Mouse (Mus musculus) hindbrain, embryonic 12.5 days (tissue): ENCODE data around the gene Ddx47. TPM values are rescaled to one million over a fixed set of nuclear protein-coding genes. Genes with fewer than 3 reads are reported as not detected.

Source experiments
- polyA plus RNA-seq: library from polyadenylated mRNA; unstranded; fragments of >200 nt; fragmentation: Nextera tagmentation; extraction: Ambion mirVana; gene quantifications from 2 replicates; pipeline ENCODE4 v1.2.1, GENCODE M21; 2016

Gene Ddx47
- polyA plus RNA-seq, 1 experiment from 2014 or later = 84.0 TPM

Other genes with a start within 250 kb of the Ddx47 start
- gene Dusp16, start 219.0 kb upstream of the Ddx47 start, polyA plus RNA-seq = 11.0 and 12.9 TPM in 2 replicates
- 2.8 and 3.0 TPM in 2 replicates for gene Crebl2, start 181.5 kb upstream of the Ddx47 start, polyA plus RNA-seq
- 31.3 and 31.8 TPM in 2 replicates for gene Gpr19, start 113.0 kb upstream of the Ddx47 start, polyA plus RNA-seq
- 24.9 and 25.7 TPM in 2 replicates for gene Cdkn1b, start 91.2 kb upstream of the Ddx47 start, polyA plus RNA-seq
- gene Apold1, start 29.9 kb upstream of the Ddx47 start, polyA plus RNA-seq = 4.5 TPM in 2 replicates
- gene Gprc5a, start 54.0 kb downstream of the Ddx47 start, polyA plus RNA-seq = 1.6 and 1.7 TPM in 2 replicates
- not detected in 2 replicates for gene Gprc5d, start 106.7 kb downstream of the Ddx47 start, polyA plus RNA-seq
- gene Fam234b, start 186.4 kb downstream of the Ddx47 start, polyA plus RNA-seq = 47.6 and 51.1 TPM in 2 replicates
- gene Hebp1, start 186.4 kb downstream of the Ddx47 start, polyA plus RNA-seq = 4.0 and 6.2 TPM in 2 replicates
- gene Gsg1, start 242.7 kb downstream of the Ddx47 start, polyA plus RNA-seq = 0.40 and 0.78 TPM in 2 replicates